Comparison of ENCODE assay signal across 21 mouse cellular contexts in the genomic region with DNA sequence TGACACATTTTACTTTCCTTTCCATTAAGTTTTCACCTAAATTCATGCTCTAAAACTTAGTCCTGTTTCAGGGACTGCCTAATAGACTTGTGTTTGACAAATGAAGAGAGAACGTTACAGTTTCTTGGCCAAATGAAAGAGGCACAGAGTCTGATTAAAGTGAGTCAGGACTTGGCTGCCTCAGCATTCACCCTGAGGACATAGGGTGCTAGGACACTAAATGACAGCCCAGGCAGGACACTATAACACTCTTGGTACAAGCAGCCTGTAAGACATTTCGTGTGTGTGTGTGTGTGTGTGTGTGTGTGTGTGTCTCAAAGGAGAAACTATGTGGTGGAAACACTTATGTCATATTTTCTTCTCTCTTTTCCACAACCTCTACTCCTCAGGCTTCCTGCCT. TPM values are rescaled to one million over a fixed set of nuclear protein-coding genes. Genes with fewer than 3 reads are reported as not detected.
DNase-seq lines count a peak whose midpoint lies in the region; ATAC-seq and TF ChIP-seq lines count a peak whose summit lies in the region.
"Had no signal": no experiment of that assay in that cellular context is flagged by ENCODE, and none has a peak within 500 bp of the region (broad histone marks: within the 10 kb centered on the region; RNA-seq: fewer than 3 reads in every experiment).

No protein-coding gene starts in this region.

- TF ChIP-seq EP300 in CH12.LX (IDR thresholded peaks at IDR 0.05; ENCODE audit: low read length) = peak; percentile 16; the same call in 1 of the 2 replicates

- DNase-seq in heart, adult 8-10 months (ENCODE audit: low spot score) = peak; percentile 22
- DNase-seq in heart, embryonic 10.5 days (ENCODE audit: low spot score) = no peak
- no peak for DNase-seq in CH12.LX (ENCODE audit: extremely low read depth)
- DNase-seq in lung, embryonic 14.5 days = peak; percentile 89
- peak; percentile 80 for DNase-seq in lung, postnatal 36 days
- no peak for DNase-seq in urinary bladder, postnatal 25 days (ENCODE audit: low spot score)
- DNase-seq: cerebellum, adult 8-10 months; kidney, adult 11 months; layer of hippocampus, postnatal 36 days; right cerebral cortex, postnatal 14 days; thymus, postnatal 36 days had no signal

- no peaks in the 10 kb centered on the region for H3K36me3 ChIP-seq in heart, embryonic 10.5 days
- no peaks in the 10 kb centered on the region for H3K36me3 ChIP-seq in CH12.LX (replicated peaks in 1 of 2; ENCODE audit: control insufficient read depth in 1 of 2, insufficient read depth in 1 of 2, low read length in 1 of 2)
- H3K36me3 ChIP-seq in lung, embryonic 14.5 days (ENCODE audit: insufficient read depth) = no peaks in the 10 kb centered on the region
- H3K36me3 ChIP-seq in forebrain, embryonic 12.5 days (replicated peaks) = no peaks in the 10 kb centered on the region
- H3K36me3 ChIP-seq: embryonic facial prominence, embryonic 10.5 days; hindbrain, embryonic 10.5 days; limb, embryonic 13.5 days; liver, embryonic 15.5 days; midbrain, embryonic 15.5 days had no signal

- TF ChIP-seq POLR2A in CH12.LX (IDR thresholded peaks at IDR 0.05; ENCODE audit: low read depth, low read length) = no peak

- H3K4me3 ChIP-seq in heart, embryonic 10.5 days = no peak overlapping the region
- no peak overlapping the region for H3K4me3 ChIP-seq in CH12.LX (replicated peaks in 1 of 3; ENCODE audit: low read depth in 2 of 3, low read length in 2 of 3, poor library complexity in 1 of 3)
- no peak overlapping the region for H3K4me3 ChIP-seq in lung, embryonic 14.5 days (ENCODE audit: low read depth, low read length)
- H3K4me3 ChIP-seq in forebrain, embryonic 12.5 days (replicated peaks) = no peak overlapping the region
- H3K4me3 ChIP-seq: embryonic facial prominence, embryonic 10.5 days; hindbrain, embryonic 10.5 days; layer of hippocampus, adult 2 months; limb, embryonic 13.5 days; liver, embryonic 15.5 days; midbrain, embryonic 15.5 days; myocyte had no signal

- H3K4me2 ChIP-seq in CH12.LX (ENCODE audit: insufficient read depth, low read depth, poor library complexity, severe bottlenecking) = no peak overlapping the region
- H3K4me2 ChIP-seq in lung, embryonic 14.5 days = no peak overlapping the region
- H3K4me2 ChIP-seq in forebrain, embryonic 12.5 days = no peak overlapping the region
- H3K4me2 ChIP-seq: limb, embryonic 13.5 days; liver, embryonic 15.5 days; midbrain, embryonic 15.5 days had no signal

- no peak overlapping the region for H3K27ac ChIP-seq in heart, embryonic 10.5 days
- no peak overlapping the region for H3K27ac ChIP-seq in CH12.LX (ENCODE audit: insufficient read depth, low read depth)
- H3K27ac ChIP-seq in lung, embryonic 14.5 days (ENCODE audit: low read depth) = peak overlapping the region; percentile 66; the same call in 1 of the 2 replicates
- H3K27ac ChIP-seq in forebrain, embryonic 12.5 days = no peak overlapping the region
- H3K27ac ChIP-seq: embryonic facial prominence, embryonic 10.5 days; kidney, postnatal 0 days; layer of hippocampus, adult 2 months; limb, embryonic 13.5 days; liver, embryonic 15.5 days; midbrain, embryonic 15.5 days had no signal

- H3K79me2 ChIP-seq in CH12.LX (replicated peaks; ENCODE audit: control insufficient read depth, extremely low read depth, insufficient read depth, poor library complexity, severe bottlenecking) = no peaks in the 10 kb centered on the region

- H3K9me3 ChIP-seq in heart, embryonic 10.5 days = no peaks in the 10 kb centered on the region
- no peaks in the 10 kb centered on the region for H3K9me3 ChIP-seq in CH12.LX (replicated peaks; ENCODE audit: low read length)
- no peaks in the 10 kb centered on the region for H3K9me3 ChIP-seq in lung, embryonic 14.5 days (ENCODE audit: low read depth, low read length)
- no peaks in the 10 kb centered on the region for H3K9me3 ChIP-seq in forebrain, embryonic 12.5 days
- H3K9me3 ChIP-seq: embryonic facial prominence, embryonic 10.5 days; hindbrain, embryonic 10.5 days; limb, embryonic 13.5 days; liver, embryonic 15.5 days; midbrain, embryonic 15.5 days had no signal

- dilution Hi-C loops in CH12.LX (cut with MboI; ENCODE audit: extremely low pct_ligation_motif_present, extremely low pct_unique_long_range_greater_than_20kb, low sequenced_read_pairs) = no loop called here

- WGBS in heart, embryonic 10.5 days = 72% methylated on average over 2 of the region's 2 CpGs
- WGBS in lung, embryonic 14.5 days = 38% methylated on average over 2 of the region's 2 CpGs
- WGBS in forebrain, embryonic 12.5 days = 81% methylated on average over 2 of the region's 2 CpGs

- no peak for TF ChIP-seq CTCF in CH12.LX (conservative IDR thresholded peaks at IDR 0.05 in 1 of 2, IDR thresholded peaks at IDR 0.05 in 1 of 2; ENCODE audit: low read depth in 2 of 2, low read length in 2 of 2)
- TF ChIP-seq CTCF in lung, embryonic 14.5 days (IDR thresholded peaks at IDR 0.05; ENCODE audit: low read depth) = no peak

- ATAC-seq in lung, embryonic 14.5 days (ENCODE audit: insufficient read depth) = peak; percentile 96
- no peak for ATAC-seq in forebrain, embryonic 12.5 days (ENCODE audit: low FRiP score)
- ATAC-seq: midbrain, embryonic 15.5 days; Patski had no signal

- H3K27me3 ChIP-seq in heart, embryonic 10.5 days (ENCODE audit: insufficient read depth, poor library complexity, severe bottlenecking) = no peaks in the 10 kb centered on the region
- H3K27me3 ChIP-seq in CH12.LX (replicated peaks) = no peaks in the 10 kb centered on the region
- H3K27me3 ChIP-seq in lung, embryonic 14.5 days (ENCODE audit: insufficient read depth, low read length) = no peaks in the 10 kb centered on the region
- H3K27me3 ChIP-seq in forebrain, embryonic 12.5 days = no peaks in the 10 kb centered on the region
- H3K27me3 ChIP-seq: limb, embryonic 13.5 days; liver, embryonic 15.5 days; midbrain, embryonic 15.5 days; Patski had no signal

- H3K9ac ChIP-seq in CH12.LX (ENCODE audit: insufficient read depth, low read depth) = no peak overlapping the region
- H3K9ac ChIP-seq in lung, embryonic 14.5 days = no peak overlapping the region
- H3K9ac ChIP-seq in forebrain, embryonic 12.5 days = no peak overlapping the region
- H3K9ac ChIP-seq: limb, embryonic 13.5 days; liver, embryonic 15.5 days; midbrain, embryonic 15.5 days had no signal

- H3K4me1 ChIP-seq in heart, embryonic 10.5 days = no peaks in the 10 kb centered on the region
- peaks cover 0 to 5% of the 10 kb centered on the region in 2 experiments; a peak in 2 of 4 replicates for H3K4me1 ChIP-seq in CH12.LX (ENCODE audit: control insufficient read depth in 1 of 2, insufficient read depth in 2 of 2)
- peaks cover 13% of the 10 kb centered on the region for H3K4me1 ChIP-seq in lung, embryonic 14.5 days (ENCODE audit: insufficient read depth)
- H3K4me1 ChIP-seq in forebrain, embryonic 12.5 days = no peaks in the 10 kb centered on the region; the same call in 1 of the 2 replicates
- H3K4me1 ChIP-seq: limb, embryonic 13.5 days; liver, embryonic 15.5 days; midbrain, embryonic 15.5 days had no signal

- TF ChIP-seq RAD21 in CH12.LX (IDR thresholded peaks at IDR 0.05; ENCODE audit: low read depth, low read length) = no peak

- in situ Hi-C loops in CH12.LX (cut with MboI; ENCODE audit: low pct_ligation_motif_present, low pct_unique_long_range_greater_than_20kb, low sequenced_read_pairs) = no loop called here

TF ChIP-seq in CH12.LX, 34 proteins besides CTCF, POLR2A, EP300 and RAD21:
- no peak for TF ChIP-seq PAX5 (IDR thresholded peaks at IDR 0.05; ENCODE audit: low read length)
- no peak for TF ChIP-seq JUND (conservative IDR thresholded peaks at IDR 0.05; ENCODE audit: low read depth, low read length)
- TF ChIP-seq ZC3H11A (IDR thresholded peaks at IDR 0.05; ENCODE audit: low read depth, low read length) = no peak
- no peak for TF ChIP-seq MYC (IDR thresholded peaks at IDR 0.05; ENCODE audit: low read depth, low read length)
- no peak for TF ChIP-seq KAT2A (IDR thresholded peaks at IDR 0.05; ENCODE audit: insufficient replicate concordance, low read length)
- TF ChIP-seq E2F4 (IDR thresholded peaks at IDR 0.05; ENCODE audit: insufficient replicate concordance, low read depth, low read length) = no peak
- TF ChIP-seq BHLHE40 (IDR thresholded peaks at IDR 0.05; ENCODE audit: low read depth, low read length) = no peak
- TF ChIP-seq SIN3A (IDR thresholded peaks at IDR 0.05; ENCODE audit: low read length) = no peak
- no peak for TF ChIP-seq MXI1 (IDR thresholded peaks at IDR 0.05; ENCODE audit: low read depth, low read length)

RNA-seq across cellular contexts. Expression of a gene that starts 35.9 kb away (rescaled TPM):
- total RNA-seq in heart, adult 8-10 months (2022) = 10 to 100 TPM; 65.2 to 73.0 (median 68.1) TPM
- polyA plus RNA-seq in heart, embryonic 10.5 days (2016; fragmentation: Nextera tagmentation; extraction: Ambion mirVana) = 57.5 and 69.9 TPM in 2 replicates
- 17.2 and 18.9 TPM in 2 replicates for total RNA-seq in CH12.LX (2012; rRNA removed)
- total RNA-seq in CH12.LX (2014; rRNA removed) = 23.7 and 23.8 TPM in 2 replicates
- 18.5 and 19.7 TPM in 2 replicates for polyA plus RNA-seq in CH12.LX (2012; ENCODE audit: insufficient read length, low read depth)
- polyA plus RNA-seq in lung, embryonic 14.5 days (2014; fragmentation: Nextera tagmentation; extraction: Ambion mirVana) = 50.6 and 52.6 TPM in 2 replicates
- 98.6 and 99.9 TPM in 2 replicates for polyA plus RNA-seq in forebrain, embryonic 12.5 days (2016; fragmentation: Nextera tagmentation; extraction: Ambion mirVana)

RNA-seq across cellular contexts. Expression of a gene that starts 38.6 kb away (rescaled TPM):
- total RNA-seq in heart, adult 8-10 months (2022) = 1 to 10 TPM; 3.8 to 5.7 (median 4.9) TPM
- 20.9 and 22.8 TPM in 2 replicates for polyA plus RNA-seq in heart, embryonic 10.5 days (2016; fragmentation: Nextera tagmentation; extraction: Ambion mirVana)
- total RNA-seq in CH12.LX (2012; rRNA removed) (not detected in 2 replicates), CH12.LX (2014; rRNA removed) (0.15 and 0.16 TPM in 2 replicates)
- 0.10 TPM in 1 of 2 replicates, not detected in the other for polyA plus RNA-seq in CH12.LX (2012; ENCODE audit: insufficient read length, low read depth)
- polyA plus RNA-seq in lung, embryonic 14.5 days (2014; fragmentation: Nextera tagmentation; extraction: Ambion mirVana) = 40.9 and 41.4 TPM in 2 replicates
- polyA plus RNA-seq in forebrain, embryonic 12.5 days (2016; fragmentation: Nextera tagmentation; extraction: Ambion mirVana) = 11.2 and 13.4 TPM in 2 replicates

RNA-seq across cellular contexts. Expression of a gene that starts 51.1 kb away (rescaled TPM):
- total RNA-seq in heart, adult 8-10 months (2022) = 10 to 100 TPM; 13.9 to 20.4 (median 14.5) TPM
- polyA plus RNA-seq in heart, embryonic 10.5 days (2016; fragmentation: Nextera tagmentation; extraction: Ambion mirVana) = 20.7 and 21.7 TPM in 2 replicates
- total RNA-seq in CH12.LX (2012; rRNA removed) (9.1 and 17.9 TPM in 2 replicates), CH12.LX (2014; rRNA removed) (8.7 and 9.8 TPM in 2 replicates)
- 2.9 and 3.7 TPM in 2 replicates for polyA plus RNA-seq in CH12.LX (2012; ENCODE audit: insufficient read length, low read depth)
- polyA plus RNA-seq in lung, embryonic 14.5 days (2014; fragmentation: Nextera tagmentation; extraction: Ambion mirVana) = 4.0 and 4.4 TPM in 2 replicates
- polyA plus RNA-seq in forebrain, embryonic 12.5 days (2016; fragmentation: Nextera tagmentation; extraction: Ambion mirVana) = 99.3 and 103 TPM in 2 replicates

Comparison
In these comparisons a context has a peak if more than half of its experiments do, and no peak if none do; other contexts are left out.
1. DNase-seq: peak in heart, adult 8-10 months (single experiment), lung, embryonic 14.5 days (single experiment) and lung, postnatal 36 days (single experiment); none in heart, embryonic 10.5 days (single experiment), CH12.LX (single experiment) and urinary bladder, postnatal 25 days (single experiment).
2. RNA of a gene that starts 38.6 kb away (polyA plus RNA-seq): 40.9 to 41.4 TPM in lung, embryonic 14.5 days, 20.9 to 22.8 TPM in heart, embryonic 10.5 days and 11.2 to 13.4 TPM in forebrain, embryonic 12.5 days; 0.10 TPM in CH12.LX; every median in the first group is over 10 times any median in the second.